Mouse (Mus musculus) forebrain, embryonic 16.5 days (tissue): ENCODE measurements around the gene Txndc2. TPM values are rescaled to one million over a fixed set of nuclear protein-coding genes. Genes with fewer than 3 reads are reported as not detected.

Experiments
- ATAC-seq: fragments of 200-750 bp; cut with Nextera tagmentation; 2 replicates; pipeline ENCODE4 v1.8.0; 2017; ENCODE audit warnings: mild to moderate bottlenecking, moderate library complexity
- H3K27ac ChIP-seq: fragments of 300-500 bp; sonication (generic); 2 replicates; pipeline ENCODE4 v1.5.1; 2014; ENCODE audit warnings: low read length, control low read depth
- H3K27me3 ChIP-seq: fragments of 300-500 bp; sonication (generic); replicated peaks from 2 replicates; pipeline ENCODE4 v1.6.1; 2014; ENCODE audit warnings: low read length; ENCODE audit not compliant: control insufficient read depth, insufficient read depth
- H3K36me3 ChIP-seq: fragments of 300-500 bp; sonication (generic); 2 replicates; pipeline ENCODE4 v1.6.1; 2014; ENCODE audit not compliant: control insufficient read depth, insufficient read depth
- H3K4me1 ChIP-seq: fragments of 300-500 bp; sonication (generic); replicated peaks from 2 replicates; pipeline ENCODE4 v1.6.1; 2014; ENCODE audit warnings: low read length; ENCODE audit not compliant: control insufficient read depth, insufficient read depth
- H3K4me2 ChIP-seq: fragments of 300-500 bp; sonication (generic); 2 replicates; pipeline ENCODE4 v1.6.1; 2014; ENCODE audit warnings: mild to moderate bottlenecking, low read length, control low read depth
- H3K4me3 ChIP-seq: fragments of 300-500 bp; sonication (generic); replicated peaks from 2 replicates; pipeline ENCODE4 v1.5.1; 2014; ENCODE audit warnings: mild to moderate bottlenecking, low read length, control low read depth
- H3K9ac ChIP-seq: fragments of 300-500 bp; sonication (generic); replicated peaks from 2 replicates; pipeline ENCODE4 v1.6.1; 2014; ENCODE audit warnings: low read depth, low read length, control low read depth
- H3K9me3 ChIP-seq: fragments of 300-500 bp; sonication (generic); 2 replicates; pipeline ENCODE4 v1.6.1; 2016; ENCODE audit warnings: low read length; ENCODE audit not compliant: control insufficient read depth
- WGBS: fragments of 180-500 bp; shearing (Covaris S2); extraction: QIAGEN DNeasy Blood & Tissue Kit; methylation state at CpG from one replicate; pipeline ENCODE4 v1.1.7; 2014; 5-methylcytosine and 5-hydroxymethylcytosine counted together
- polyA plus RNA-seq: library from polyadenylated mRNA; unstranded; fragments of >200 nt; fragmentation: Nextera tagmentation; extraction: Ambion mirVana; gene quantifications from 2 replicates; pipeline ENCODE4 v1.2.1, GENCODE M21; 2015

The Txndc2 gene
- polyA plus RNA-seq, result 0.11 TPM in 1 of 2 replicates, not detected in the other

DNA sequence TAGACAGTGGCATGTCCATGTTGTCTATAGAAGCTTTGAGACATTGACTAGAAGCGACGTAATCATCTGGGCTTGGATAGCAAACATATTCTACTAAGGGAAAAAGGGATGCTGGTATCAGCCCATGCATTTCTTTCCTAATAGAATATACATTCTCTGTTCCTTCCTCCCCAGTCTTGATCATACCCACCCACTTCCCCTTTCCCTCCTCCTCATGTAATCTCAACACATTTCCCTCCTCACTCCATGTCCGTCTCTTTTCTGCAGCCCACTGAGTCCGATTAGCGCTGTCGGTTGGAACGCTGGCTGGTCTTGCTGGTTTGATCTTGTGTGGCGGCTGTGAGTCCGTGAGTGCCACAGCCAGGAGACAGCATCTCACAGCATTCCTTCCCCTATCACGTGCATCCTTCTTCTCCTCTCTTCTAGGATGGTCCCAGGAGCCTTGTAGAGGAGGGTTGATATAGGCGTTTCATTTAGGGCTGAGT lies at the start of gene Txndc2:
Gene Txndc2, minus strand, starts transcription at position 435 of the 485 bp plus-strand sequence.
- Histone ChIP-seq H3K4me3 (no peak within 1 kb of the TSS), H3K4me2 (no peak within 1 kb of the TSS), H3K4me1 (peaks cover 10% of the 10 kb centered on the region), H3K9me3 (no peaks in the 10 kb centered on the region), H3K27me3 (no peaks in the 10 kb centered on the region), H3K36me3 (no peaks in the 10 kb centered on the region), H3K9ac (no peak within 1 kb of the TSS), H3K27ac (no peak within 1 kb of the TSS)
- 90% methylated on average over 11 of the region's 11 CpGs for WGBS
- ATAC-seq, result no peak

DNA sequence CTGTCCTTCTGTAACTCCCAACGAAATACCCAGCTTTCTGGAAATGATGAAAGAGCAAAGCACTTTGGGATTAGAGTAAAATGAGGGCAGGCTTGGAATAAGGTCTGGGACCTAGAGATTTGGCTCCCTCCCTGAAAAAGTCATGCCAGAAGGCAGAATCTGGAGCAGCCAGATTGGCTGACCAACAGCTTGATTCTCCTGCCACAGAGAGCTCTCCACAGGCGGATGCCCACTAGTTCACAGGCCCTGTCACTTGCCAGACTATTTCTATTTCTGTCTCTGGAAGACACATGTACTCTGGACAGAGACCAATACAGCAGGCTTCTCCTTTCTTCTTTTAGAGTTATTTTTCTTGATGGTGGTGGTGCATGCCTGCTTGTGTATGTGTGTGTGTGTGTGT lies 41.8 kb upstream of the Txndc2 start:
- Histone ChIP-seq H3K27ac (no peak overlapping the region), H3K4me3 (no peak overlapping the region), H3K9me3 (no peaks in the 10 kb centered on the region), H3K27me3 (no peaks in the 10 kb centered on the region), H3K4me2 (no peak overlapping the region), H3K36me3 (no peaks in the 10 kb centered on the region), H3K4me1 (no peaks in the 10 kb centered on the region; the same call in 1 of the 2 replicates), H3K9ac (no peak overlapping the region)
- WGBS, result 75% methylated on average over 2 of the region's 2 CpGs
- ATAC-seq, result no peak

DNA sequence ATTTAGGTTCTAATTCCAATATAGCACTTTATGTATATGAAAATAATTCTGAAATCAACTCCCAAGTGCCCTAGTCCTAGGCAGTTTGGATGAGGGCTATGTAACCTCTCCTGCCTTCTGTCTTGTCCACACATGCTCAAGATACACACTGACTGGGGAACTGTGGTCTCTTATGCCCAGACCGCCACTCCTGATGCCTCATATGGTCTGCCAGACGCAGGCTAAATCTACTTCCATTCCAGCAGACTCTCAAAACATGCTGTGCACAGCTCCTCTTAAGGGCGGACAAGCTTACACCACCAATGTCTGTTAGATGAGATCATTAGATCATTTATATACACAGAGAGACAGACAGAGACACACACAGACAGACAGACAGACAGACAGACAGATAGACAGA lies 41.3 kb upstream of the Txndc2 start:
- Histone ChIP-seq H3K9me3 (no peaks in the 10 kb centered on the region), H3K36me3 (no peaks in the 10 kb centered on the region), H3K4me1 (no peaks in the 10 kb centered on the region; the same call in 1 of the 2 replicates), H3K4me3 (no peak overlapping the region), H3K4me2 (no peak overlapping the region), H3K27ac (no peak overlapping the region), H3K27me3 (no peaks in the 10 kb centered on the region), H3K9ac (no peak overlapping the region)
- no peak for ATAC-seq
- 82% methylated on average over 3 of the region's 3 CpGs for WGBS

DNA sequence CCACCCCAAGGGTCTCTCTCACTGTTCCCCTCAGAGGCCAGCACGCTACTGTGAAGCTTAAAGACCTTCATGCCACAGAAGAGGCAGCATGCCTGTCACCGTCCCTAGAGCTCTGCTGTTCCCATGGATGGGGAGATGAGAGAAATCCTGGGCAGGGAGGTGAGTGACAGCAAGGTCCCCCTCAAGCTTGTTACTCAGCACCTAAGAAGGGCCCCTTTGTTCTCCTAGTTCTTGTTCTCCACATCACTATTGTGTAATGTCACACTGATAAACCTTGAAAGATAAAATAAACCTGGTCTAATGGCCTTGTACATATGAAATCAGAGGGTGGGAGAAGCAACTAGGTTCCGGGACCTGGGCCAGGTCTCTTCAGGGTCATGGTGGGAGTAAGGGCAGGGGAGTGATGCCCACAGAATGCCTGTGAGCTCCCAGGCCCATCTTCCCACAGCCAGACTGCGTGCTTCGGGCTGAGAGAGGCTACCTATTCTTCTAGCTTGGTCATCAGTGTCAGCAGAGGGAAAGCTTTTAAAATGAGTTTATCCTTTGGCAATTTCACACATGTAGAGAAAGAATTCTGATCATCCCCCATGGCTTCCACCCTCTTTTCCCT lies 40.2 kb upstream of the Txndc2 start:
- H3K36me3 ChIP-seq, result no peaks in the 10 kb centered on the region
- no peak for ATAC-seq
- WGBS, result 79% methylated on average over 5 of the region's 5 CpGs
- no peak overlapping the region for H3K9ac ChIP-seq
- H3K9me3 ChIP-seq, result no peaks in the 10 kb centered on the region
- H3K4me1 ChIP-seq, result no peaks in the 10 kb centered on the region; the same call in 1 of the 2 replicates
- no peak overlapping the region for H3K4me2 ChIP-seq
- H3K27ac ChIP-seq, result no peak overlapping the region
- no peak overlapping the region for H3K4me3 ChIP-seq
- no peaks in the 10 kb centered on the region for H3K27me3 ChIP-seq

DNA sequence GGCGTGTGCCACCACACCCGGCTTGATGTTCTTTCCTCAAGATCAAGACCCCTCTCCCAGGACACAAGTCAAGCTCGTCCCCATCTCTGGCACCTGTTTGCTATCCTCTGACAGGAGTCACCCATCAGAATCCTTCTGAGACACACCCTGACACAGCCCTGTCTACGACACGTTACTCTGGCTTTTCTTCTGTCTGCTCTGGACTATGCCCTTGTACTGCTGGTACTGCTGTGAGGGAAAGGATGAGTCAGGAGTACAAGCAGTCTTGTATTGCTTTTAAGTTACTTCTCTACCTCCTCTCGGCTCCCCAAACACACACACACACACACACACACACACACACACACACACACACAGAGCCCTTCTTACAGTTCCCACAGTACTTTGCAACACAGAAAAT lies 39.5 kb upstream of the Txndc2 start:
- Histone ChIP-seq H3K9me3 (no peaks in the 10 kb centered on the region), H3K4me3 (no peak overlapping the region), H3K4me1 (no peaks in the 10 kb centered on the region; the same call in 1 of the 2 replicates), H3K4me2 (no peak overlapping the region), H3K36me3 (no peaks in the 10 kb centered on the region), H3K27me3 (no peaks in the 10 kb centered on the region), H3K9ac (no peak overlapping the region), H3K27ac (no peak overlapping the region)
- no peak for ATAC-seq
- WGBS, result 87% methylated on average over 6 of the region's 6 CpGs

DNA sequence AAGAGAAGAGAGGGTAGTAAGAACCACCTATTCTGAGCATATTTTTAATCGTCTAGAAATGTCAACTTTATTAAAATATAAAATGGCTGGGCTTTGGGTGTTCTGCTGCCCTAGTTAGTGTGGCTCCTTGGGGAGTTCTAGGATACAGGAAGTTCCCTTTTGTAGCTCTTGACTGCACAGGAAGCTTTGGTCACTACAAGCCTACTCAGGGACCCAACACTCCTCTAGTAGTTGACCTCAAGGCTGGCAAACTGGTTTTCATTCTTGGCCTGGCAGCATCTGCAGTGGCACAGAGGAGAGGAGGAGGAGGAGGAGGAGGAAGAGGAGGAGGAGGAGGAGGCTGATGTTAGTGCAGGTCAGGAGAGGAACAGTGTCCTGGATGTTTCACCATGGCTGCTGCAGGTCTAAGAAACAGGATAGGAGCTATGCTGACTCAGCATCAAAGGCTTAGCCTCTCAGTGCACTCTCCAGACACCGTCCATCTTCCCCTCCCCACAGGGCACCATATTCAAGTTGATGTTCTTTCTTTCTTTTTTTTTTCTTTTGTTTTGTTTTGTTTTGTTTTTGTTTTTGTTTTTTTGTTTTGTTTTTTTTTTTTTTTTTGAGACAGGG lies 38.9 kb upstream of the Txndc2 start:
- Histone ChIP-seq H3K4me1 (no peaks in the 10 kb centered on the region; the same call in 1 of the 2 replicates), H3K27ac (no peak overlapping the region), H3K9ac (no peak overlapping the region), H3K4me3 (no peak overlapping the region), H3K36me3 (no peaks in the 10 kb centered on the region), H3K4me2 (no peak overlapping the region), H3K27me3 (no peaks in the 10 kb centered on the region), H3K9me3 (no peaks in the 10 kb centered on the region)
- 71% methylated on average over 2 of the region's 2 CpGs for WGBS
- no peak for ATAC-seq

DNA sequence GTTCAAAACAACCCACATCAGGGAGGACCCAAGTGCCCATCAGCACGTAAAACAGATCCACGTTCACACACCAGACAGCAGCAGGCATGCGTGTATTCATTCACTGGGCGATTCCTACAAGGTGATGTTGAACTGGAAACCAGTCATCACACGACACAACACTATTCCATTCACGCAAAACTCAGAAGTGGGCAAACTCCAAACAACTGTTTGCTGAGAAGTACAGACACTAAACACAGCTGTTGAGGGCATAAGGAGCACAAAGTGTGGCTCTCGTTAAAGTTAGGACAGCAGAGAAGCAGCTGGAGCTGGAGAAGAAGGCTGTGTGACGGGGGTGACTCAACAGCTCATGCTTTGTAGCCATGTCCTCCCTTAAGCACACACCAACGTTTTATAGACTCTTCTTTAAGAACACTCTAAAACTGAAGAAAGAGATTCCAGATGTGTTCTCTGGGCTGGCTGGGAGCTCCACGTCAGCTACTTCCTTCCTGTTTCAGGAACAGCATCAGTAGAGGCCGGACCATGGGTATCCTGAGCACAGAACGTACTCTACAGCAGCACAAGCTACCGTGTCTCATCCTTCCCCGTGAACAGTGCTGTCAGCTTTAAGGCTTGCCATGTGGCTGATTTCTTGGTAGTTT lies 38.0 kb upstream of the Txndc2 start:
- Histone ChIP-seq H3K27ac (no peak overlapping the region), H3K27me3 (no peaks in the 10 kb centered on the region), H3K4me2 (no peak overlapping the region), H3K9ac (no peak overlapping the region), H3K4me3 (no peak overlapping the region), H3K4me1 (no peaks in the 10 kb centered on the region; the same call in 1 of the 2 replicates), H3K9me3 (no peaks in the 10 kb centered on the region), H3K36me3 (no peaks in the 10 kb centered on the region)
- WGBS, result 62% methylated on average over 14 of the region's 14 CpGs
- no peak for ATAC-seq

DNA sequence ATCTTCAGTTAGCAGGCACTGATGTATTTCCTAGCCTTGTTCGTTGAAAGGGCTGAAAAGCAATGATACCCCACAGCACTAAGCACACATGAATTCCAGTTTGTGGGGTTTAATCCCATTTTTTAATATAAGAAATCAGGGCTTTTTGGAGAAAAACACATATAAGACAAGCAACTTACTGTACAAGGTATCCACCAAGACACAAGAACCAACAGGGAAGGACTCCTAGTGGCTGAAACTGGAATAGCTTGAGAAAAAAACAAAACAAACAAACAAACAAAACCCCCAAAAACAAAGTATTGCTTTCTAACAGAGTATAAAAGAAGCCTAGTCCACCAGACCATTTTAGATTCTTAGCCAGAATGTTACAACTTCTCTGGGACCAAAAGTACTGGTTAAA lies 35.8 kb upstream of the Txndc2 start:
- no peak for ATAC-seq
- 97% methylated on average over 1 of the region's 1 CpGs for WGBS
- H3K4me3 ChIP-seq, result no peak overlapping the region

DNA sequence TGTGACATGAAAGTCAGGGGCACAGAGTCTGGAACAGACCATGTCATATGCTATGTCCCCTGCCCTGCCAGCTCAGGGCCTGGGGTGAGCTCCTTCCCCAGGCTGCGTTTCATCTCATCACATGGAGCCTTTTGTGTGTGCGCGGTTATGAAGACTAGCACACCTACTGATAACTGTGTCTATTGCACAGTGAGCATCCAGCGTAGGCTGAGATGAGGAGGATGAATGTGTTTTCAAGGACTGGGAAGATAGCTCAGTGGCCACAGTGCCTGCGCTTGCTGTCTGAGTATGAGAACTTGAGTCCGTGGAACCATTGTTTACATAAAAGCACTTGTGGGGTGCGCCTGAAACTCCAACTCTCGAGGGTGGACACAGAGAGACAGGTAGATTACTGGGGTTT lies 34.6 kb upstream of the Txndc2 start:
- H3K27me3 ChIP-seq, result no peaks in the 10 kb centered on the region
- WGBS, result 92% methylated on average over 8 of the region's 8 CpGs
- H3K4me2 ChIP-seq, result no peak overlapping the region
- no peak overlapping the region for H3K27ac ChIP-seq
- H3K9ac ChIP-seq, result no peak overlapping the region
- no peaks in the 10 kb centered on the region for H3K36me3 ChIP-seq
- no peak overlapping the region for H3K4me3 ChIP-seq
- no peaks in the 10 kb centered on the region for H3K9me3 ChIP-seq
- H3K4me1 ChIP-seq, result no peaks in the 10 kb centered on the region; the same call in 1 of the 2 replicates
- ATAC-seq, result no peak

More for the DNA sequence above, 35.8 kb upstream of the Txndc2 start:
- Histone ChIP-seq H3K27ac (no peak overlapping the region), H3K4me2 (no peak overlapping the region), H3K4me1 (no peaks in the 10 kb centered on the region; the same call in 1 of the 2 replicates), H3K27me3 (no peaks in the 10 kb centered on the region), H3K9ac (no peak overlapping the region), H3K36me3 (no peaks in the 10 kb centered on the region), H3K9me3 (no peaks in the 10 kb centered on the region)
